Mouse (Mus musculus): Measurements from ENCODE around the gene Slc22a3. TPM values are rescaled to one million over a fixed set of nuclear protein-coding genes. Genes with fewer than 3 reads are reported as not detected.
A peak's percentile ranks its signal among the peaks of the same experiment; 100 is the strongest.

Gene Slc22a3
- 1.1 and 1.7 TPM in 2 replicates for polyA plus RNA-seq (2015; fragmentation: Nextera tagmentation; extraction: Ambion mirVana)

- Histone ChIP-seq H3K4me2 (peak within 1 kb of the TSS; percentile 77), H3K36me3 (no peaks in the 10 kb centered on the region), H3K9ac (peak within 1 kb of the TSS; percentile 30; the same call in 1 of the 2 replicates), H3K27me3 (peaks cover 45% of the 10 kb centered on the region), H3K9me3 (no peaks in the 10 kb centered on the region), H3K27ac (replicated peaks) (no peak within 1 kb of the TSS), H3K4me1 (replicated peaks) (peaks cover 8% of the 10 kb centered on the region), H3K4me3 (peak within 1 kb of the TSS; percentile 46)
- ATAC-seq (ENCODE audit: low FRiP score, low read depth): no peak
- WGBS: 11% methylated on average over 14 of the region's 14 CpGs
Measured at GRCm38 (mm10) chr17:12507654-12508204, at the start of gene Slc22a3. TSS of gene Slc22a3 (minus strand) at chr17:12507704.

DNA sequence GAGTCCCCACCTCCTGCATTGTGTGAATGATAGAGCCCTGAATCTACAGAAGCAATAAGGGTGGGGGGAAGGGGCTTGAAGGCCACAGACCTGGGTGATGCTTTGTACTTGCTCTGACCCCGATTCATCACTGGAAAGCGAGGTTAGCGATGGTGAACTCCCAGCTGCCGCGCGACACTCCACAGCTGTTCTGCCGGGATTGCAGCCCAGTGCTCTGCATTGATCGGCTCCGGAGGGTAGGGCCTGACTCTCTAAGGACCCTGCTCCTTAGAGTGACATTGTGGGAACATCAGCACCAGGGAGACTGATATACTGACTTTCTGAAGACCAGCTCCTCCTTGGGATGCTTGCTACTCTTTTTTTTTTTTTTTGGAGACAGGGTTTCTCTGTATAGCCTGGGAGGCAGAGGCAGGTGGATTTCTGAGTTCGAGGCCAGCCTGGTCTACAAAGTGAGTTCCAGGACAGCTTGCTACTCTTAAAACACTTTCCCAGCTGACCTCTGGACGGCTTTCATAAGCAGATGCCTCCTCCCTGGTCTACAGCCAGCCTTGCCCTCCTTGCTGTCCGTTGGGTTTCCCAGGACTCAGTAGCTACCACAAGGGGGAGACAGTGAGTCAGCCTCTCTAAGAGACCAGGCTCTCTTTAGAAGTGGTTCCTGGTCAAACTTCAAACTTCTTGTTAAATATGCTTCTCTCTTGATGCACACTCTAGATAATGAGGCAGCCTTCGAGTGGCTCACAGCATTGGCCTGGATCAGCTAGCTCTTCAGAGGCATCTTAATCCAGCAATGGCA lies 27.0 kb upstream of the Slc22a3 start:
- no peaks in the 10 kb centered on the region for H3K9me3 ChIP-seq
- H3K4me3 ChIP-seq: no peak overlapping the region
- H3K27me3 ChIP-seq: 0 out of 2 replicates have a peak, but pooled peaks cover 2% of the 10 kb centered on the region
- no peaks in the 10 kb centered on the region for H3K4me1 ChIP-seq (replicated peaks)
- ATAC-seq (ENCODE audit: low FRiP score, low read depth): no peak
- no peak overlapping the region for H3K9ac ChIP-seq
- 59% methylated on average over 13 of the region's 13 CpGs for WGBS
- H3K4me2 ChIP-seq: no peak overlapping the region
- H3K27ac ChIP-seq (replicated peaks): no peak overlapping the region
- H3K36me3 ChIP-seq: no peaks in the 10 kb centered on the region

- no peak overlapping the region for H3K4me3 ChIP-seq
- H3K36me3 ChIP-seq: no peaks in the 10 kb centered on the region
- H3K27ac ChIP-seq (replicated peaks): no peak overlapping the region
- 0 out of 2 replicates have a peak, but pooled peaks cover 2% of the 10 kb centered on the region for H3K27me3 ChIP-seq
- no peak overlapping the region for H3K4me2 ChIP-seq
- H3K4me1 ChIP-seq (replicated peaks): no peaks in the 10 kb centered on the region
- ATAC-seq (ENCODE audit: low FRiP score, low read depth): no peak
- WGBS: 38% methylated on average over 5 of the region's 5 CpGs
- H3K9me3 ChIP-seq: no peaks in the 10 kb centered on the region
- no peak overlapping the region for H3K9ac ChIP-seq
Measured at GRCm38 (mm10) chr17:12532115-12532514, 24.6 kb upstream of the Slc22a3 start.

DNA sequence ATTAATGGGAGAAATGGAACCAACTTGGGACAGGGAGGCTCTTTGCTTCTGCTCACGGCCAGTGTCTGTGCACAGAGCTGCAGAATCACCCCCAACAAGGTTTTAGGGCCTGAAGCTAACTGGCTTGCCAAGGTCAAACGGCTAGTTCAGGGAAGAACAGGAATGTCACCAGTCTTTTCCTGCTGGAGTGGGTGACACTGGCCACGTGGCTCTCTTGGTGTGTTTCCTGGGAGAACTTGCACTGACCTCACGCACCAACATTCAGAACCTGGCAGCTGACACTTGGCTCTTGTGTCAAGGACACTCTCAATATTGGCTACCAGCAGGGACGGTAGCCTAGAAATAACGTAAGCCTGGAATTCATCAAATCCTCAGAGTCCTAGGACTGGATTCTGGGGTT lies 22.6 kb upstream of the Slc22a3 start:
- H3K4me3 ChIP-seq: no peak overlapping the region
- no peak overlapping the region for H3K9ac ChIP-seq
- no peaks in the 10 kb centered on the region for H3K9me3 ChIP-seq
- H3K4me1 ChIP-seq (replicated peaks): no peaks in the 10 kb centered on the region
- H3K4me2 ChIP-seq: no peak overlapping the region
- H3K27ac ChIP-seq (replicated peaks): no peak overlapping the region
- ATAC-seq (ENCODE audit: low FRiP score, low read depth): no peak
- H3K27me3 ChIP-seq: 0 out of 2 replicates have a peak, but pooled peaks cover 2% of the 10 kb centered on the region
- 71% methylated on average over 6 of the region's 6 CpGs for WGBS
- H3K36me3 ChIP-seq: no peaks in the 10 kb centered on the region

GRCm38 (mm10) chr17:12529384-12529985 lies 22.0 kb upstream of the Slc22a3 start:
- H3K36me3 ChIP-seq: no peaks in the 10 kb centered on the region
- H3K27ac ChIP-seq (replicated peaks): no peak overlapping the region
- WGBS: 69% methylated on average over 4 of the region's 4 CpGs
- H3K9me3 ChIP-seq: no peaks in the 10 kb centered on the region
- H3K27me3 ChIP-seq: 0 out of 2 replicates have a peak, but pooled peaks cover 2% of the 10 kb centered on the region
- H3K4me3 ChIP-seq: no peak overlapping the region
- H3K4me2 ChIP-seq: no peak overlapping the region
- no peak for ATAC-seq (ENCODE audit: low FRiP score, low read depth)
- no peaks in the 10 kb centered on the region for H3K4me1 ChIP-seq (replicated peaks)
- H3K9ac ChIP-seq: no peak overlapping the region

GRCm38 (mm10) chr17:12519089-12519488 lies 11.6 kb upstream of the Slc22a3 start:
- Histone ChIP-seq H3K9me3 (no peaks in the 10 kb centered on the region), H3K9ac (no peak overlapping the region), H3K4me2 (no peak overlapping the region), H3K4me3 (no peak overlapping the region), H3K27me3 (no peaks in the 10 kb centered on the region), H3K27ac (replicated peaks) (no peak overlapping the region), H3K36me3 (no peaks in the 10 kb centered on the region), H3K4me1 (replicated peaks) (no peaks in the 10 kb centered on the region)
- ATAC-seq (ENCODE audit: low FRiP score, low read depth): no peak
- WGBS: 58% methylated on average over 2 of the region's 2 CpGs

DNA sequence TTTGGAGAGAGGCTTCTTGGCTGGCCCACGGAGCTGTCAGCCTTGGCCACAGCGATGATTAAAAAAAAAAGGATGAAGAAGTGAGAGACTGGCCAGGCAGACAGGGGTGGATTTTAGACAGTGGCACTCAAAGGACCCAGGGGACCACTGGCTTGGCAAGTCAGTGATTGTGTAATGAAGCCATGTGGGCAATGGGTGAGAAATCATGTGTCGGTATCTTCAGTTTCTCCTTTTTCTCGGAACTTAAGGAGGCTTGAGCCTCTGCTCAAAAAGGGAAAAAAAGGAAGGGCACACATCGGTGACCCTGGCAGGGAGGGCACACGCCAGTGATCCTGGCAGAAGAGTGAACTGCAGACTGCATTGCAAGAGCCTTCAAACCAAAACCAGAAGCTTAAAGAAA lies 10.7 kb upstream of the Slc22a3 start:
- WGBS: 91% methylated on average over 6 of the region's 6 CpGs
- no peaks in the 10 kb centered on the region for H3K36me3 ChIP-seq
- no peak overlapping the region for H3K4me2 ChIP-seq
- H3K27me3 ChIP-seq: no peaks in the 10 kb centered on the region
- ATAC-seq (ENCODE audit: low FRiP score, low read depth): no peak
- H3K4me3 ChIP-seq: no peak overlapping the region
- H3K4me1 ChIP-seq (replicated peaks): no peaks in the 10 kb centered on the region
- H3K9me3 ChIP-seq: no peaks in the 10 kb centered on the region
- H3K9ac ChIP-seq: no peak overlapping the region
- H3K27ac ChIP-seq (replicated peaks): no peak overlapping the region

- WGBS: 84% methylated on average over 5 of the region's 5 CpGs
- no peak overlapping the region for H3K4me3 ChIP-seq
- no peaks in the 10 kb centered on the region for H3K36me3 ChIP-seq
- no peak overlapping the region for H3K9ac ChIP-seq
- peaks cover 2% of the 10 kb centered on the region for H3K27me3 ChIP-seq
- H3K4me1 ChIP-seq (replicated peaks): no peaks in the 10 kb centered on the region
- H3K9me3 ChIP-seq: no peaks in the 10 kb centered on the region
- no peak for ATAC-seq (ENCODE audit: low FRiP score, low read depth)
- H3K27ac ChIP-seq (replicated peaks): no peak overlapping the region
- no peak overlapping the region for H3K4me2 ChIP-seq
Measured at GRCm38 (mm10) chr17:12513997-12514396, 6.5 kb upstream of the Slc22a3 start.

DNA sequence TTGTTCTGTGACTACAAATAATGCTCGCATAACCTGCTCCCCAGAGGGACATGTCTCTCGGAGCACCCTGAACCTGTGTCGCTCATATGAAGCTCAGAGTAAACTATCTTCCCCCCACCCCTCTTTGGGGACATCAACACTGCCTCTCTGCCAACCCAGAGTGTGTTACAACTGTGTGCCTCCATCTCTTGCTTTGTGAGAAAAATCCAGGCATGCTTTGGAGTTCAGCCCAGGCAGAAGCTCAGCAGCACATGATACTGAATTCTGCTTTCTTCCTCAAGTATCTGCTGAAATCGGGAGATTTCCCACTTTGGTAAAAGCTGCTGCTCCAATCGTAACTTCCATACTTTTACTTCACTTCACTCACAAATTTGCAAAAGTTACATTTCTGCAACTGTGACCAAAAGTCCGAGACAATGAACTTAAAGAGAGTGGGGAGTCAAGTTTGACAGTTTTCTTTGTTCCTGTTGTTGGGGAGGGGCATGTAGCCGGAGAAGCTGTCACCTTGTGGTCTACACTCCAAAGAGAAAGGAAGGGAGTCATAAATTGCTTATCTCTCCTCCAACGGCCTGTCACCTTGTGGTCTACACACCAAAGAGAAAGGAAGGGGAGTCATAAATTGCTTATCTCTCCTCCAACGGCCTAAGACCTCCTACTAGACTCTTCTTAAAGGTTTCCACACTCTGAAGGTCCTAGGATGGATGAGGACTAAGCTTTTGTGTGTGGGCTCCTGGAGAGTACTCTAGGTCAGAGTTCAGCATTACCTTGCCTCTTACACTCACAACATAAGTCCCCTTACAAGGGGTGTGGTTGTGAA lies 5.8 kb upstream of the Slc22a3 start:
- no peak overlapping the region for H3K4me3 ChIP-seq
- 75% methylated on average over 9 of the region's 9 CpGs for WGBS
- no peak for ATAC-seq (ENCODE audit: low FRiP score, low read depth)

DNA sequence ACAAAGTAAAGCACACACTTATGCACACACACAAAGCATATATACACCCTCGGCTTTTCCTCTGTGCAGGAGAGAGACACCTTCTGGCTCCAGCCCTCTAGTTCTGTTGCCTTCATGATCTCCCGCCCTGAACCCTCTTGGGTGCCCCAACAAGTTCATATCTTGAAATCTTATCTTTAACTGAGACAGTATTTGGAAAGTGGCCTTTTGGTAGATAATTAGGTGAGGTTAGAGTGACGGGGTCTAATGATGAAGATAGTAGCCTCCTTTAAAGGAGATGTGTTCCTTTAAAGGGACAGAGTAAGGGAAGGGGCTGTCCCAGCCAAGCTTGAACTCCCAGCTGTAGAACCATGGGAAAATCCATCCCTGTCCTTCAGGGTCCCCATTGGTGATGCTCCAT lies 3.7 kb upstream of the Slc22a3 start:
- Histone ChIP-seq H3K4me3 (no peak overlapping the region), H3K36me3 (no peaks in the 10 kb centered on the region), H3K9me3 (no peaks in the 10 kb centered on the region), H3K4me2 (no peak overlapping the region), H3K27ac (replicated peaks) (no peak overlapping the region), H3K9ac (no peak overlapping the region), H3K27me3 (peaks cover 30% of the 10 kb centered on the region), H3K4me1 (replicated peaks) (peaks cover 8% of the 10 kb centered on the region)
- 91% methylated on average over 3 of the region's 3 CpGs for WGBS
- ATAC-seq (ENCODE audit: low FRiP score, low read depth): no peak

More for the DNA sequence above, 5.8 kb upstream of the Slc22a3 start:
- Histone ChIP-seq H3K27me3 (peaks cover 9% of the 10 kb centered on the region), H3K4me2 (no peak overlapping the region), H3K9me3 (no peaks in the 10 kb centered on the region), H3K36me3 (no peaks in the 10 kb centered on the region), H3K9ac (no peak overlapping the region), H3K4me1 (replicated peaks) (no peaks in the 10 kb centered on the region), H3K27ac (replicated peaks) (no peak overlapping the region)

GRCm38 (mm10) chr17:12508376-12508775 lies 872 bp upstream of the Slc22a3 start:
- Histone ChIP-seq H3K27ac (replicated peaks) (no peak overlapping the region), H3K4me1 (replicated peaks) (peaks cover 8% of the 10 kb centered on the region), H3K36me3 (no peaks in the 10 kb centered on the region), H3K9ac (no peak overlapping the region), H3K27me3 (peaks cover 45% of the 10 kb centered on the region), H3K4me3 (no peak overlapping the region), H3K9me3 (no peaks in the 10 kb centered on the region), H3K4me2 (no peak overlapping the region)
- no peak for ATAC-seq (ENCODE audit: low FRiP score, low read depth)
- WGBS: 32% methylated on average over 7 of the region's 7 CpGs
